9 mouse cellular contexts compared by ENCODE assay signal in the genomic region with DNA sequence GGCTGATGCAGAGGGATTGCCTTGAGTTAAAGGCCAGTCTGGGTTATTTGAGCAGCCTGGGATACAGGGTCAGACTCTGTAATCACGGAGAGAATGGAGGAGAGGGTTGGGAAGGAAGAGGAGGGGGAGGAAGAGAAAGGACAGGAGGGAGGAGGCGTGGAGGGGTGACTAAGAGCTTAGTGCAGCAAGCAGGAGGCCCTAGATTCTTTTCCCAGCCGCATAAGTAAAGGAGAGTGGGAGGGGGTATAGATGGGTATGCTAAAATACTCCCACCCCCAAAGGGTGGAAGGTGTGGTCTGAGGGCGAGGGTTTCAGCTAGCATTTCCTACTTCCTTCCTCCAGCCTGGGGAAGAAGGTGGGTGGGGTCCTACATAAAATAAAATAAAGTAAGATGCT. TPM values are rescaled to one million over a fixed set of nuclear protein-coding genes. Genes with fewer than 3 reads are reported as not detected.
DNase-seq lines count a peak whose midpoint lies in the region; ATAC-seq and TF ChIP-seq lines count a peak whose summit lies in the region.
"Had no signal": no experiment of that assay in that cellular context is flagged by ENCODE, and none has a peak within 500 bp of the region (broad histone marks: within the 10 kb centered on the region; RNA-seq: fewer than 3 reads in every experiment).

No protein-coding gene starts in this region.

- H3K36me3 ChIP-seq in megakaryocyte, embryonic 14.5 days (replicated peaks; ENCODE audit: low read length): no peaks in the 10 kb centered on the region
- H3K36me3 ChIP-seq in limb, embryonic 11.5 days (ENCODE audit: control insufficient read depth, insufficient read depth, low read length): no peaks in the 10 kb centered on the region
- no peaks in the 10 kb centered on the region for H3K36me3 ChIP-seq in stomach, embryonic 15.5 days

- DNase-seq in gastrocnemius, adult 2 months: no peak
- DNase-seq in gastrocnemius, postnatal 25 days: no peak
- no peak for DNase-seq in limb, embryonic 11.5 days (ENCODE audit: low spot score)
- DNase-seq in adrenal gland, adult 8-10 months: no peak

- no peak for ATAC-seq in megakaryocyte, adult 5-6 weeks (ENCODE audit: poor library complexity, severe bottlenecking)
- no peak for ATAC-seq in limb, embryonic 11.5 days (ENCODE audit: insufficient number of reproducible peaks, low FRiP score, low TSS enrichment, low read depth)
- no peak for ATAC-seq in stomach, embryonic 15.5 days (ENCODE audit: insufficient read depth, low FRiP score, low read depth)
- ATAC-seq in CD4-positive, CD25-positive, alpha-beta regulatory T cell, adult 4 months: no peak

- no peak for TF ChIP-seq CTCF in gastrocnemius, adult 2 months (IDR thresholded peaks at IDR 0.05)

- peak overlapping the region; percentile 73 for H3K27ac ChIP-seq in gastrocnemius, adult 2 months
- no peak overlapping the region for H3K27ac ChIP-seq in limb, embryonic 11.5 days (replicated peaks; ENCODE audit: low read depth, low read length)
- H3K27ac ChIP-seq in stomach, embryonic 15.5 days: no peak overlapping the region

- peaks cover 42% of the 10 kb centered on the region for H3K4me1 ChIP-seq in megakaryocyte, embryonic 14.5 days
- 0 out of 2 replicates have a peak, but pooled peaks cover 5% of the 10 kb centered on the region for H3K4me1 ChIP-seq in limb, embryonic 11.5 days (ENCODE audit: control insufficient read depth, insufficient read depth, low read length)
- H3K4me1 ChIP-seq in stomach, embryonic 15.5 days: 0 out of 2 replicates have a peak, but pooled peaks cover 16% of the 10 kb centered on the region

- WGBS in limb, embryonic 11.5 days: 27% methylated on average over 4 of the region's 4 CpGs
- WGBS in stomach, embryonic 15.5 days: 28% methylated on average over 4 of the region's 4 CpGs

- H3K4me2 ChIP-seq in limb, embryonic 11.5 days (ENCODE audit: low read depth, severe bottlenecking): peak overlapping the region; percentile 71
- H3K4me2 ChIP-seq in stomach, embryonic 15.5 days: peak overlapping the region; percentile 89

- intact Hi-C loops in gastrocnemius, adult 2 months (cut with DNase I): no loop called here

- H3K9ac ChIP-seq in limb, embryonic 11.5 days (ENCODE audit: low read length): no peak overlapping the region
- H3K9ac ChIP-seq in stomach, embryonic 15.5 days: no peak overlapping the region

- H3K27me3 ChIP-seq in megakaryocyte, embryonic 14.5 days (replicated peaks): peaks cover 74% of the 10 kb centered on the region
- H3K27me3 ChIP-seq in limb, embryonic 11.5 days (ENCODE audit: control insufficient read depth, insufficient read depth, low read length): peaks cover 2% of the 10 kb centered on the region; the same call in 1 of the 2 replicates
- H3K27me3 ChIP-seq in stomach, embryonic 15.5 days (replicated peaks): 0 out of 2 replicates have a peak, but pooled peaks cover 3% of the 10 kb centered on the region
- H3K27me3 ChIP-seq: CH12.LX had no signal

- H3K4me3 ChIP-seq in gastrocnemius, adult 2 months: peak overlapping the region; percentile 70
- peak overlapping the region; percentile 90 for H3K4me3 ChIP-seq in megakaryocyte, embryonic 14.5 days (replicated peaks)
- H3K4me3 ChIP-seq in limb, embryonic 11.5 days (ENCODE audit: low read depth, low read length): no peak overlapping the region
- H3K4me3 ChIP-seq in stomach, embryonic 15.5 days (replicated peaks): 0 out of 2 replicates have a peak overlapping the region, but pooled peaks have one; percentile 38

- H3K9me3 ChIP-seq in megakaryocyte, embryonic 14.5 days: no peaks in the 10 kb centered on the region
- no peaks in the 10 kb centered on the region for H3K9me3 ChIP-seq in limb, embryonic 11.5 days (ENCODE audit: control insufficient read depth, low read length)
- H3K9me3 ChIP-seq in stomach, embryonic 15.5 days: no peaks in the 10 kb centered on the region

RNA-seq across cellular contexts. Expression of a gene that starts 0.4 kb away (rescaled TPM):
- 10 to 100 TPM in 1 of 2 experiments, 1 to 10 TPM in 1; 9.3 to 12.8 TPM for total RNA-seq in gastrocnemius, adult 2 months (2021)
- 10 to 100 TPM; 11.2 to 16.5 TPM for total RNA-seq in gastrocnemius, postnatal 25 days (2021)
- 4.5 and 4.6 TPM in 2 replicates for polyA plus RNA-seq in megakaryocyte, embryonic 14.5 days (2012; ENCODE audit: insufficient read depth, low replicate concordance)
- total RNA-seq in megakaryocyte, adult 5-6 weeks (2015): 1.0 TPM in 1 of 2 replicates, not detected in the other
- not detected in 2 replicates for total RNA-seq in megakaryocyte, adult 5-6 weeks (2017)
- polyA plus RNA-seq in limb, embryonic 11.5 days (2014; fragmentation: Nextera tagmentation; extraction: Ambion mirVana): 2.5 and 3.0 TPM in 2 replicates
- 20.1 and 23.9 TPM in 2 replicates for polyA plus RNA-seq in stomach, embryonic 15.5 days (2015; fragmentation: Nextera tagmentation; extraction: Ambion mirVana)
- total RNA-seq in adrenal gland, adult 8-10 months (2022): 10 to 100 TPM in 2 of 4 experiments, 1 to 10 TPM in 2; 8.7 to 21.2 (median 14.5) TPM
- 1 to 10 TPM in 1 of 2 experiments, under 1 TPM in 1; 0.98 to 2.2 TPM for polyA plus RNA-seq in CD4-positive, CD25-positive, alpha-beta regulatory T cell, adult 4 months (2017; shearing (Covaris generic))
- total RNA-seq: CH12.LX had no signal

RNA-seq across cellular contexts. Expression of a gene that starts 46.6 kb away (rescaled TPM):
- total RNA-seq in gastrocnemius, adult 2 months (2021): 100 to 1,000 TPM; 109 to 173 TPM
- total RNA-seq in gastrocnemius, postnatal 25 days (2021): 100 to 1,000 TPM; 177 to 210 TPM
- 21.0 TPM in 1 of 2 replicates, not detected in the other for polyA plus RNA-seq in megakaryocyte, embryonic 14.5 days (2012; ENCODE audit: insufficient read depth, low replicate concordance)
- total RNA-seq in megakaryocyte, adult 5-6 weeks (2015): 379 and 411 TPM in 2 replicates
- total RNA-seq in megakaryocyte, adult 5-6 weeks (2017): 330 and 438 TPM in 2 replicates
- polyA plus RNA-seq in limb, embryonic 11.5 days (2014; fragmentation: Nextera tagmentation; extraction: Ambion mirVana): 681 and 682 TPM in 2 replicates
- 895 and 902 TPM in 2 replicates for polyA plus RNA-seq in stomach, embryonic 15.5 days (2015; fragmentation: Nextera tagmentation; extraction: Ambion mirVana)
- total RNA-seq in adrenal gland, adult 8-10 months (2022): 100 to 1,000 TPM; 667 to 804 (median 753) TPM
- polyA plus RNA-seq in CD4-positive, CD25-positive, alpha-beta regulatory T cell, adult 4 months (2017; shearing (Covaris generic)): 100 to 1,000 TPM; 123 to 132 TPM

RNA-seq across cellular contexts. Expression of a gene that starts 46.7 kb away (rescaled TPM):
- 1 to 10 TPM; 3.3 to 6.6 TPM for total RNA-seq in gastrocnemius, adult 2 months (2021)
- total RNA-seq in gastrocnemius, postnatal 25 days (2021): 1 to 10 TPM; 4.9 to 5.4 TPM
- polyA plus RNA-seq in megakaryocyte, embryonic 14.5 days (2012; ENCODE audit: insufficient read depth, low replicate concordance): 2.6 TPM in 1 of 2 replicates, not detected in the other
- 6.0 and 11.7 TPM in 2 replicates for total RNA-seq in megakaryocyte, adult 5-6 weeks (2015)
- total RNA-seq in megakaryocyte, adult 5-6 weeks (2017): 8.3 and 10.8 TPM in 2 replicates
- 17.9 TPM in 2 replicates for polyA plus RNA-seq in limb, embryonic 11.5 days (2014; fragmentation: Nextera tagmentation; extraction: Ambion mirVana)
- 16.6 and 17.8 TPM in 2 replicates for polyA plus RNA-seq in stomach, embryonic 15.5 days (2015; fragmentation: Nextera tagmentation; extraction: Ambion mirVana)
- total RNA-seq in adrenal gland, adult 8-10 months (2022): 10 to 100 TPM in 3 of 4 experiments, 1 to 10 TPM in 1; 8.8 to 14.1 (median 11.2) TPM
- 10 to 100 TPM; 21.6 to 30.4 TPM for polyA plus RNA-seq in CD4-positive, CD25-positive, alpha-beta regulatory T cell, adult 4 months (2017; shearing (Covaris generic))

Comparison
In these comparisons a context has a peak if more than half of its experiments do, and no peak if none do; other contexts are left out.
1. RNA of a gene that starts 0.4 kb away (total RNA-seq): 8.7 to 21.2 TPM in adrenal gland, adult 8-10 months, 11.2 to 16.5 TPM in gastrocnemius, postnatal 25 days and 9.3 to 12.8 TPM in gastrocnemius, adult 2 months; 1.0 TPM in megakaryocyte, adult 5-6 weeks; every median in the first group is over 4 times any median in the second.